Mouse (Mus musculus) thymus, postnatal 10 days (tissue): Measurements from ENCODE around the gene Erp29.
A peak's percentile ranks its signal among the peaks of the same experiment; 100 is the strongest.
"Not testable (repeated sequence)": the region's sequence is repeated elsewhere in the genome, so short reads cannot be mapped to it uniquely, and the experiment has no call there.

Experiments
- DNase-seq, 2 experiments: peaks; one replicate each; pipeline ENCODE4 v3.0.0; 2021; ENCODE audit warnings: low spot score in 2 of 2

Gene Erp29

GRCm38 (mm10) chr5:121452026-121452869, at the start of gene Erp29:
Gene Erp29 (minus strand): TSS chr5:121452506.
- peak; percentile 97 to 99 for DNase-seq

DNA sequence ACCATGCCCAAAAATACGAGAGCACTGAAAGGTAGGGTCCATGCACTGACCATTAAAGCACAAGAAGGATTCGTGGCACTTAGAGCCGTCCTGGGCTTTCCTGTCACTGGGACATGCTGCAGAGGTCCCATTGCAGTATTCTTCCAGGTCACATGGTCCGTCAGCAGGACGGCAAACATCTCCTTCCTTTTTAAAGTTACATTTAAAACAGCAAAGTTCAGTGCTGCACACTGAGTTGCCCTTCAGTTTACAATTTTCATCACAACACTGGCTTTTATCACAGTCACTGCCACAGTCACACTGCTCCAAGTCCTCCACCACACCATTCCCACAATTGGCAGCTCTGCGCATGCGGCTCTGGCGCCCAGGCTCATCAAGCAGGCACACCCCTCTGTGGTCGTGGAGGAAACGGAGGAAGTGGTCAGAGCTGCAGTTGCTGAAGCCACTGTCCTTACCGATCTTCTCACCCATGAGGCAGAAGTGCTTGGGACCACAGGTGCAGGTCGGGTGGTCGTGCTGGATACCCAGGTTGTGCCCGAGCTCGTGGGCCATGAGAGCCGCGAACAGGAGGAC, 49.2 kb upstream of the Erp29 start:
- DNase-seq = not testable (repeated sequence)

GRCm38 (mm10) chr5:121500719-121501118, 48.4 kb upstream of the Erp29 start:
- no peak for DNase-seq

DNA sequence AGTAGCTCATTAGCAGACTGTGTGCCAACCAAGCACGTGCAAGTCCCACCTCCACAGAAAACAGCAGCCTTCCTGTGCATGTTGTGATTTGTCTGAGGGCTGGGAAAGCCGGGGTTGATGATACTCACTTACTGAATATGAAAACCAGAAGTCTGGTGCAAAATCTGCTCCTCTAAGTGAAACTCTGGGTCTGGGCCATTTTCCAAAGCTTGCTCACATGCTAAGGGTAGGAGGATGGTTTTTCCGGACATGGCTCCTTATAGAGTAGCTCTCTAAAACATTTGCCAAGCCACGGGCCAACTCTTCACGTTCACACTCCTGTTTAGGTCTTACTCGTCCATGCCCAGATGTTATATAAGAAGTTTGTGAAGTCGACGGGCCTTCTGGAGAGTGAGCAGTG, 41.0 kb upstream of the Erp29 start:
- DNase-seq = no peak

GRCm38 (mm10) chr5:121484801-121485200, 32.5 kb upstream of the Erp29 start:
- DNase-seq = no peak

GRCm38 (mm10) chr5:121477680-121478079, 25.4 kb upstream of the Erp29 start:
- peak in 1 of 2 experiments; percentile 56 for DNase-seq

GRCm38 (mm10) chr5:121476040-121476439, 23.7 kb upstream of the Erp29 start:
- no peak for DNase-seq

- no peak for DNase-seq
Observed at GRCm38 (mm10) chr5:121474610-121475009, 22.3 kb upstream of the Erp29 start.

DNA sequence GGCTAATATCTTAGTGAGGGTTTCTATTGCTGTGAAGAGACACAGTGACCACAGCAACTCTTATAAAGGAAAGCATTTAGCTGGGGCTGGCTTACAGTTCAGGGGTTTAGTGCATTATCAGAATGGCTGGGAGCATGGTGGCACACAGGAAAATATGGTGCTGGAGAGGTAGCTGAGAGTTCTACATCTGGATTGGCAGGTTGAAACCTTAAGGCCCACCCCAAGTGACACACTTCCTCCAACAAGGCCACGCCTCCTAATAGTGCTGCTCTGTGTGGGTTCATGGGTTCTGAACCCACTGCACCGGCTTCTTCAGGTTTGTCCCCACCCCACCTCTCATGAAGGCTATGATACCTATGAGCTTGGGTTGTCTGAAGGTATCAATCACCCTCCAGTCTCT, 20.1 kb upstream of the Erp29 start:
- DNase-seq = no peak

- no peak for DNase-seq
Observed at GRCm38 (mm10) chr5:121469566-121469965, 17.3 kb upstream of the Erp29 start.

DNA sequence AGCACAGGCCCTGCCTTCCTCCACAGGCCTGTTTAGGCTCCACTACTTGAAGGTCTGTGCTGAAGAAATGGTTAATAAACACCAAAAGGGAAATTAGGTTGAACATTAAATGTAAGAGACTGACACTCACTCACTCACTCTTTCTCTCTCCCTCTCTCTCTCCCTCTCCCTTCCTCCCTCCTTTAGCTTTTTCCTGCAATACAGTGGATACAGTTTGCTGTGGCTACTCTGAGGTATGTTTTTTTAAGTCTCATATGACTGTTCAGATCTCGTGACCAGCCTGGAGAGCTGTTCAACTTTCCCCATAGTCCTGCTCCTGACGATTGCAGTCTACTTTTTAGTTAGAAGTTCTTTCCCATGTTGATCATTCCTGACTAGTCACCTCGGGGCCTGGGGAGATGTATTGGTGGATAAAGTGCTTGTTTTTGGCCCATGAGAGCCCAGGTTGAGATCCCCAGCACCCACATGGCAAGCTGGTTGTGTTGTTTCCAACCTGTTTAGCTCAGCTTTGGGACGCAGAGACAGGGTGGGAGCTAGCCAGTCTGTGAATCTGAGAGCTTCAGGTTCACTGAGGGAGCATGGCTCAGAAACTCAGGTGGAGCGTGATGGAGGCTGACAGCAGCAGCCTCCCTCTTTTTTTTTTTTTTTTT, 11.4 kb upstream of the Erp29 start:
- no peak for DNase-seq

DNA sequence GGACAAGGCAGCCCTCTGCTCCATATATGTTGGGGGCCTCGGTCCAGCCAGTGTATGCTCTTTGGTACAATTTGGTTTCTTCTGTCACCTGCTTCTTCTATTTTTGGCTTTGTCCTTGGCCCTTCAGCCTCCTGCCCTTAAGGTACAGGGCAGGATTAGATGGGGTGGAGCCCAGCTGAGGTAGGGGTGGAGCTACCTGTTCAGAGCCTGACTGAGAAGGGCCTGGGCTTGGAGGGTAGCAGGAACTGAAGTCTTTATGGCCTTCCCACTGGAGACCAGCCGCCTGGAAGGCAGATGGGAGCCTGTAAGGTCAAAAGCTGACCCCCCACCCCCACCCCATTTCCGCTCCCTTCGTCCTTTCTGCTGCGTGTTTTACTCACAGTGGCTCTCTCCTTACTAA, 10.7 kb upstream of the Erp29 start:
- no peak for DNase-seq

DNA sequence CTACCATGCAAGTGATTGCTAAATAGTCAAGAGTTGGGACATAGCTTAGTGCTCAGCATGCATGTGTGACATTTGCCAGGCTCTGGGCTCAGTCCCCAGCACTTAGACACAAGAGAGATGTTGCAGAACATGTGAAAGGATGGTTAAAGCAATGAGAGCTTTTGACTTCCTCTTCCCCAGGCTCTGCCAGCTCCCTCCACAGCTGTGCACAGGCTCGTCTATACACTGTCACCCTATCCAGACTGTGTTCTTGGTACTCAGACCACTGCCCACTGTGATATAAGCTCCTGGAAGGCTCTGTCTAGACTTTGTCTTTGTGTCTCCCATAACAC, 9.8 kb upstream of the Erp29 start:
- DNase-seq = no peak

- DNase-seq = no peak
Observed at GRCm38 (mm10) chr5:121461339-121462170, 9.2 kb upstream of the Erp29 start.

GRCm38 (mm10) chr5:121455510-121456265, 3.4 kb upstream of the Erp29 start:
- DNase-seq = no peak

DNA sequence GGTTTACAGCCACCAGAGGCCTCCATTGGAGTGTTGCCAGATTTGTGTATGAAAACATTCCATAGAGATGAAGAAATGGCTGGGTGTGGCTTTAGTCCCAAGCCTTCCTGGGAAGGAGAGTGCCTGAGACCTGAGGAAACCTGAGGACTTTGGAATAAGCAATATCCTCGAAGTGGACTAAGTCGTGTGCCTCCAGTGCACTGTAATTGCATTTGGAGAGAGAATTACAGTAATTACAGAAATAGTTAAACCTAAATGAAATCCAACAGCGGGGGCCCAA, 2.1 kb upstream of the Erp29 start:
- no peak for DNase-seq

DNA sequence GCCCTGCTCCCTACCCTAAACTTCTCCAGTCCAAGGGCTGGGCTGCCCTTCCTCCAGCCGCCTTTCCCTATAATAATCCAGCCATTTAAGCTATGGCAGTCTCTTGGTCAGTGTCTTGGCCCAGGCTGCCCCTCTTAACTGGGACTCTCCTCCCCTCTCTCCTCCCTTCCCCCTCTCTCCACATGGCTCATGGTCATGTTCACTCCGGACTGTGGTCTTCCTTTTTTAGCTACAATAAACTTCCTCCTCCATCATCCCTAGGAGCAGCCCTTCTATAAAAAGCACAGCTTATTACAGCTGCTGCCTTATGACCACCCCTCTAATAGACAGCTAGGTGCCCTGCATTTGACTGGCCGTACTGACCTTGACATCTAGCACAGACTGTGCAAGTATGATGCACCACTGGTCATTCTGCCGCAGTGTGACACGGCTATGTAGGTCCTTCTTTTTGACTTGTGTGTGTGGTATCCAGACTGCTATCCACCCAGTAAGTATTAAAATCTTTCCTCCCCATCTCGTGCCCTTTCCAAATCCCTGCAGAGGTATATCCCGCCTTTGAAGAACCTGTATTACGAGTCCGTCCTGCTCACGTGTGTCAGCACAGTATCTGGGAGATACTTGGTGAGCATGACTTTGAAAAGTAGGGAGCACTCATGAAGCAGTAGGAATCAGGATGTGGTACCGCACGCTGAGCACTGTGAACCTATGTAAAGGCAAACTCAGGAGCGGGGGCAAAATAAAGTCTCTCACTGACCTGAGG, 1.6 kb upstream of the Erp29 start:
- no peak for DNase-seq

GRCm38 (mm10) chr5:121452906-121453305, 600 bp upstream of the Erp29 start:
- DNase-seq = no peak

DNA sequence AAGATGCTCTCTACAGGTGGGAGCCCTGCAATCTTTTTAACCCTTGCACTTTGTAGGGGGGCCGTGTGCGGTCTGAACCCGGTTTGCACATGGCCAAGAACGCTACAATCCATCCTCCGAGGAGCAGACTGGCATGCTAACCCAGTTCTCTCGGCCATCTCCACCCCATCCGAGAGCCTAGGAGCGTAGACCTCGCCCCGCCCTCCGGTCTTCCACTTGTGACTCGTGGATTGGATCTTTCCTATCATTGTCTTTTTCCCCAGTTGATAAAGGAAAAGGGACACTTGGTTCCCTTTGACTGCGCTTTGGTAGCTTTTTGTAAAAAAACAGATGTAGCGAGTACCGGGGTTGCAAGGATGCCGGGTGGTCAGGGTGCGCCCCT, 671 bp downstream of the Erp29 start, which contains the start of gene Tmem116:
Gene Tmem116, plus strand, starts transcription at position 250 of the 382 bp plus-strand sequence.
- peak; percentile 17 for DNase-seq

DNA sequence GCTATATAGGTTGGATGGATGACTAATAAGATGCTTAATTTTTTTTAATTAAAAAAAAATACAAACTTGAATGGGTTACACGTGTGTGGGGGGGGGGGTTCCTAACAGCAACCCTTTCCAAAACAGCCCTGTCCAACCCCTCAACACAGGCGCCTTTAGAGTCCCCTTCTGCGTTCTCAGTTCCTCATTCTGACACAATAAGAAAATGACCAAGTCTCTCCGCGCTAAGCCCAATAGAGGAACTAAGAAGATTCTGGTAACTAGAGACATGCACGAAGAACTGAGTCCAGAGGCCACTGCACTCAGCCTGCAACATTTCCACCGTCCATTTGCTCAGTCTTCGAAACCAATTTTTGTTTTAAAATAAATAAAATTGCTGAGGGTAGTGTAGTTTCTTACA, 1.1 kb downstream of the Erp29 start:
- DNase-seq = no peak

- no peak for DNase-seq
Observed at GRCm38 (mm10) chr5:121450476-121450875, 1.8 kb downstream of the Erp29 start.
